Mouse (Mus musculus): ENCODE measurements at regions not wholly inside any gene's neighbourhood (a gene's known extent, or its start where the extent isn't known, plus 50 kb on each side); places are given as distances from the start of the nearest gene placed in this dataset.

GRCm38 (mm10) chr5:82472146-82472545, 882.8 kb downstream of the Tecrl start:
- TF ChIP-seq MAZ (IDR thresholded peaks at IDR 0.05; ENCODE audit: low read depth, low read length) (no peak), RAD21 (IDR thresholded peaks at IDR 0.05; ENCODE audit: low read depth, low read length) (no peak), MAX (IDR thresholded peaks at IDR 0.05; ENCODE audit: low read length) (no peak), ZNF384 (IDR thresholded peaks at IDR 0.05; ENCODE audit: low read depth, low read length) (no peak), BHLHE40 (IDR thresholded peaks at IDR 0.05; ENCODE audit: low read depth, low read length) (no peak), POLR2A (IDR thresholded peaks at IDR 0.05; ENCODE audit: low read depth, low read length) (no peak), ZMIZ1 (IDR thresholded peaks at IDR 0.05; ENCODE audit: low read depth, low read length) (no peak)
- Histone ChIP-seq H3K4me3 (replicated peaks in 1 of 3; ENCODE audit: low read depth in 2 of 3, low read length in 2 of 3, poor library complexity in 1 of 3) (no peak overlapping the region), H3K27me3 (replicated peaks) (no peaks in the 10 kb centered on the region), H3K4me1 (ENCODE audit: control insufficient read depth in 1 of 2, insufficient read depth in 2 of 2) (no peaks in the 10 kb centered on the region), H3K79me2 (replicated peaks; ENCODE audit: control insufficient read depth, extremely low read depth, insufficient read depth, poor library complexity, severe bottlenecking) (no peaks in the 10 kb centered on the region), H3K4me2 (ENCODE audit: insufficient read depth, low read depth, poor library complexity, severe bottlenecking) (no peak overlapping the region), H3K27ac (ENCODE audit: insufficient read depth, low read depth) (no peak overlapping the region), H3K9me3 (replicated peaks; ENCODE audit: low read length) (no peaks in the 10 kb centered on the region), H3K9ac (ENCODE audit: insufficient read depth, low read depth) (no peak overlapping the region), H3K36me3 (replicated peaks in 1 of 2; ENCODE audit: control insufficient read depth in 1 of 2, insufficient read depth in 1 of 2, low read length in 1 of 2) (no peaks in the 10 kb centered on the region)
- in situ Hi-C loops (cut with MboI; ENCODE audit: low pct_ligation_motif_present, low pct_unique_long_range_greater_than_20kb, low sequenced_read_pairs) = no loop called here
- no peak for DNase-seq (ENCODE audit: extremely low read depth)
- dilution Hi-C loops (cut with MboI; ENCODE audit: extremely low pct_ligation_motif_present, extremely low pct_unique_long_range_greater_than_20kb, low sequenced_read_pairs) = no loop called here

GRCm38 (mm10) chr5:82464272-82464671, 890.7 kb downstream of the Tecrl start:
- H3K4me1 ChIP-seq (ENCODE audit: control insufficient read depth in 1 of 2, insufficient read depth in 2 of 2) = no peaks in the 10 kb centered on the region
- TF ChIP-seq GABPA (IDR thresholded peaks at IDR 0.05; ENCODE audit: insufficient replicate concordance, low read depth, low read length) (no peak), ZMIZ1 (IDR thresholded peaks at IDR 0.05; ENCODE audit: low read depth, low read length) (no peak), MYC (IDR thresholded peaks at IDR 0.05; ENCODE audit: low read depth, low read length) (no peak), TBP (conservative IDR thresholded peaks at IDR 0.05; ENCODE audit: low read depth, low read length) (no peak), MXI1 (IDR thresholded peaks at IDR 0.05; ENCODE audit: low read depth, low read length) (no peak), TCF12 (IDR thresholded peaks at IDR 0.05; ENCODE audit: low read depth, low read length) (no peak), CTCF (conservative IDR thresholded peaks at IDR 0.05 in 1 of 2, IDR thresholded peaks at IDR 0.05 in 1 of 2; ENCODE audit: low read depth in 2 of 2, low read length in 2 of 2) (no peak), HCFC1 (IDR thresholded peaks at IDR 0.05; ENCODE audit: low read depth, low read length) (no peak), RCOR1 (conservative IDR thresholded peaks at IDR 0.05; ENCODE audit: low read depth, low read length) (no peak)
- dilution Hi-C loops (cut with MboI; ENCODE audit: extremely low pct_ligation_motif_present, extremely low pct_unique_long_range_greater_than_20kb, low sequenced_read_pairs) (no loop called here), in situ Hi-C loops (cut with MboI; ENCODE audit: low pct_ligation_motif_present, low pct_unique_long_range_greater_than_20kb, low sequenced_read_pairs) (no loop called here)
- H3K9me3 ChIP-seq (replicated peaks; ENCODE audit: low read length) = no peaks in the 10 kb centered on the region
- H3K27ac ChIP-seq (ENCODE audit: insufficient read depth, low read depth) = no peak overlapping the region
- no peak overlapping the region for H3K4me2 ChIP-seq (ENCODE audit: insufficient read depth, low read depth, poor library complexity, severe bottlenecking)
- no peak for DNase-seq (ENCODE audit: extremely low read depth)
- H3K4me3 ChIP-seq (replicated peaks in 1 of 3; ENCODE audit: low read depth in 2 of 3, low read length in 2 of 3, poor library complexity in 1 of 3) = no peak overlapping the region
- H3K27me3 ChIP-seq (replicated peaks) = no peaks in the 10 kb centered on the region
- no peaks in the 10 kb centered on the region for H3K36me3 ChIP-seq (replicated peaks in 1 of 2; ENCODE audit: control insufficient read depth in 1 of 2, insufficient read depth in 1 of 2, low read length in 1 of 2)
- no peak overlapping the region for H3K9ac ChIP-seq (ENCODE audit: insufficient read depth, low read depth)
- H3K79me2 ChIP-seq (replicated peaks; ENCODE audit: control insufficient read depth, extremely low read depth, insufficient read depth, poor library complexity, severe bottlenecking) = no peaks in the 10 kb centered on the region

- Histone ChIP-seq H3K4me2 (ENCODE audit: insufficient read depth, low read depth, poor library complexity, severe bottlenecking) (no peak overlapping the region), H3K27ac (ENCODE audit: insufficient read depth, low read depth) (no peak overlapping the region), H3K36me3 (replicated peaks in 1 of 2; ENCODE audit: control insufficient read depth in 1 of 2, insufficient read depth in 1 of 2, low read length in 1 of 2) (no peaks in the 10 kb centered on the region), H3K9me3 (replicated peaks; ENCODE audit: low read length) (no peaks in the 10 kb centered on the region), H3K4me3 (replicated peaks in 1 of 3; ENCODE audit: low read depth in 2 of 3, low read length in 2 of 3, poor library complexity in 1 of 3) (no peak overlapping the region), H3K79me2 (replicated peaks; ENCODE audit: control insufficient read depth, extremely low read depth, insufficient read depth, poor library complexity, severe bottlenecking) (no peaks in the 10 kb centered on the region), H3K27me3 (replicated peaks) (no peaks in the 10 kb centered on the region), H3K4me1 (ENCODE audit: control insufficient read depth in 1 of 2, insufficient read depth in 2 of 2) (no peaks in the 10 kb centered on the region), H3K9ac (ENCODE audit: insufficient read depth, low read depth) (no peak overlapping the region)
- dilution Hi-C loops (cut with MboI; ENCODE audit: extremely low pct_ligation_motif_present, extremely low pct_unique_long_range_greater_than_20kb, low sequenced_read_pairs) (no loop called here), in situ Hi-C loops (cut with MboI; ENCODE audit: low pct_ligation_motif_present, low pct_unique_long_range_greater_than_20kb, low sequenced_read_pairs) (no loop called here)
- DNase-seq (ENCODE audit: extremely low read depth) = no peak
- TF ChIP-seq ZMIZ1 (IDR thresholded peaks at IDR 0.05; ENCODE audit: low read depth, low read length) (no peak), USF2 (conservative IDR thresholded peaks at IDR 0.05; ENCODE audit: low read depth, low read length) (no peak), MAX (IDR thresholded peaks at IDR 0.05; ENCODE audit: low read length) (no peak), USF1 (IDR thresholded peaks at IDR 0.05; ENCODE audit: low read depth, low read length) (no peak), KAT2A (IDR thresholded peaks at IDR 0.05; ENCODE audit: insufficient replicate concordance, low read length) (no peak), ZNF384 (IDR thresholded peaks at IDR 0.05; ENCODE audit: low read depth, low read length) (no peak), ELF1 (IDR thresholded peaks at IDR 0.05; ENCODE audit: low read depth, low read length) (no peak), EP300 (IDR thresholded peaks at IDR 0.05; ENCODE audit: low read length) (no peak)
These were observed 913.7 kb downstream of the Tecrl start for GRCm38 (mm10) chr5:82441288-82441687.
